Mouse (Mus musculus) cerebellum, adult (tissue): ENCODE results near the gene Cpm.
"Not testable (repeated sequence)": the region's sequence is repeated elsewhere in the genome, so short reads cannot be mapped to it uniquely, and the experiment has no call there.

Experiments
- ATAC-seq: cut with Nextera tagmentation; 2 replicates; pipeline ENCODE4 v1.9.2; 2017; ENCODE audit warnings: mild to moderate bottlenecking, moderate library complexity, mixed read lengths; ENCODE audit not compliant: insufficient number of reproducible peaks, low FRiP score, low TSS enrichment

Gene Cpm

GRCm38 (mm10) chr10:117593041-117593570 lies 36.2 kb upstream of the Cpm start:
- no peak for ATAC-seq

- no peak for ATAC-seq
These were observed 35.4 kb upstream of the Cpm start for GRCm38 (mm10) chr10:117593857-117594256.

GRCm38 (mm10) chr10:117594291-117594850 lies 34.9 kb upstream of the Cpm start:
- ATAC-seq: no peak

- ATAC-seq: no peak
These were observed 34.4 kb upstream of the Cpm start for GRCm38 (mm10) chr10:117594913-117595312.

- no peak for ATAC-seq
These were observed 33.7 kb upstream of the Cpm start for GRCm38 (mm10) chr10:117595442-117596164.

- ATAC-seq: no peak
These were observed 33.0 kb upstream of the Cpm start for GRCm38 (mm10) chr10:117596165-117596735.

GRCm38 (mm10) chr10:117596771-117597324 lies 32.5 kb upstream of the Cpm start:
- no peak for ATAC-seq

GRCm38 (mm10) chr10:117597371-117598265 lies 31.7 kb upstream of the Cpm start:
- ATAC-seq: not testable (repeated sequence)

- 0 out of 2 replicates have a peak, but pooled peaks have one; percentile 26 for ATAC-seq
These were observed 30.9 kb upstream of the Cpm start for GRCm38 (mm10) chr10:117598266-117598950.

- ATAC-seq: not testable (repeated sequence)
These were observed 30.2 kb upstream of the Cpm start for GRCm38 (mm10) chr10:117598951-117599572.

GRCm38 (mm10) chr10:117601146-117602035 lies 27.9 kb upstream of the Cpm start:
- ATAC-seq: no peak

- no peak for ATAC-seq
These were observed 26.8 kb upstream of the Cpm start for GRCm38 (mm10) chr10:117602325-117603129.

- ATAC-seq: no peak
These were observed 26.0 kb upstream of the Cpm start for GRCm38 (mm10) chr10:117603130-117603833.

- ATAC-seq: no peak
These were observed 25.3 kb upstream of the Cpm start for GRCm38 (mm10) chr10:117603834-117604623.

GRCm38 (mm10) chr10:117604624-117605282 lies 24.5 kb upstream of the Cpm start:
- ATAC-seq: no peak
